In the genomic region with DNA sequence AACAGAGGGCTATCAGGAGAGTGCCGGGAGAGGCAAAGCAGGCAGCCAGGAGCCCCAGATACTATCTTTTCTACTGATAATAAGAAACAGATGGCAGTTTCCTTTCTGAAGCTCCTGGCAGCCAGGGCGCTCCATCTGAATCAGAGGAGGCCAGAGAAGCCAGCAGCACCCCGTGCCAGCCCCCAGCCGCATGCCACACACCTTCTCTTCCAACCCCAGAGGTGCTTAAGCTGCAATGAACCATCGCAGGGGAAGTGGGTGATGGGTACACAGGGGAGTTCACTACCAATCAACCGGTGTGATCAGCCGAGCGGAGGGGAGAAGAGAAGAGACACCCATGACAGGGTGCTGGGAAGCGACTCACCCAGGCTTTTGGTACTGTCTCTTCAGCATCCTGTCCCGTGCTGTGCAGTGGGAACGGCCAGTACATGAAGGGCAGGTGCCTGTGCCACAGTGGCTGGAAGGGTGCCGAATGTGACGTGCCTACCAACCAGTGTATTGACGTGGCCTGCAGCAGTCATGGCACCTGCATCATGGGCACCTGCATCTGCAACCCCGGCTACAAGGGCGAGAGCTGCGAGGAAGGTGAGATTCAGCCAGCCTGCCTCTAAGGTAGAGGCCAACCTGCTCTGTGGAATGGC, we compare ENCODE assay signal across 10 mouse cellular contexts.
DNase-seq lines count a peak whose midpoint lies in the region; ATAC-seq and TF ChIP-seq lines count a peak whose summit lies in the region.
"Had no signal": no experiment of that assay in that cellular context is flagged by ENCODE, and none has a peak within 500 bp of the region (broad histone marks: within the 10 kb centered on the region; RNA-seq: fewer than 3 reads in every experiment).

No protein-coding gene starts in this region.

- peaks cover 24% of the 10 kb centered on the region for H3K4me1 ChIP-seq in kidney, embryonic 16.5 days (ENCODE audit: insufficient read depth, low read length)
- H3K4me1 ChIP-seq in G1E (ENCODE audit: insufficient read depth, low read depth, low read length), result peaks cover 17% of the 10 kb centered on the region
- peaks cover 24% of the 10 kb centered on the region for H3K4me1 ChIP-seq in forebrain, embryonic 13.5 days

- no peak for TF ChIP-seq CTCF in G1E (IDR thresholded peaks at IDR 0.05; ENCODE audit: low read depth, low read length)

- 84% methylated on average over 17 of the region's 17 CpGs for WGBS in kidney, embryonic 16.5 days
- WGBS in forebrain, embryonic 13.5 days, result 81% methylated on average over 17 of the region's 17 CpGs

- H3K4me3 ChIP-seq in kidney, embryonic 16.5 days (ENCODE audit: low read length), result no peak overlapping the region
- peak overlapping the region; percentile 49; the same call in 1 of the 2 replicates for H3K4me3 ChIP-seq in G1E (ENCODE audit: low read depth, low read length)
- H3K4me3 ChIP-seq in forebrain, embryonic 13.5 days, result no peak overlapping the region

- H3K27me3 ChIP-seq in kidney, embryonic 16.5 days (ENCODE audit: insufficient read depth, low read length), result no peaks in the 10 kb centered on the region
- H3K27me3 ChIP-seq in G1E (ENCODE audit: insufficient read depth, low read length), result no peaks in the 10 kb centered on the region
- H3K27me3 ChIP-seq in forebrain, embryonic 13.5 days, result no peaks in the 10 kb centered on the region

- peaks cover 7% of the 10 kb centered on the region; the same call in 1 of the 2 replicates for H3K36me3 ChIP-seq in kidney, embryonic 16.5 days (ENCODE audit: insufficient read depth, low read length)
- no peaks in the 10 kb centered on the region for H3K36me3 ChIP-seq in G1E (replicated peaks)
- H3K36me3 ChIP-seq in forebrain, embryonic 13.5 days (ENCODE audit: poor library complexity, severe bottlenecking), result peaks cover 48% of the 10 kb centered on the region

- H3K4me2 ChIP-seq in kidney, embryonic 16.5 days (replicated peaks; ENCODE audit: low read depth, low read length), result no peak overlapping the region
- H3K4me2 ChIP-seq in forebrain, embryonic 13.5 days, result no peak overlapping the region

- peak overlapping the region; percentile 73; the same call in 1 of the 2 replicates for H3K27ac ChIP-seq in kidney, embryonic 16.5 days (ENCODE audit: low read length)
- H3K27ac ChIP-seq in forebrain, embryonic 13.5 days, result peak overlapping the region; percentile 65

- H3K9me3 ChIP-seq in kidney, embryonic 16.5 days (ENCODE audit: low read length), result peaks cover 7% of the 10 kb centered on the region; the same call in 1 of the 2 replicates
- peaks cover 43% of the 10 kb centered on the region for H3K9me3 ChIP-seq in G1E (replicated peaks)
- no peaks in the 10 kb centered on the region; the same call in 1 of the 2 replicates for H3K9me3 ChIP-seq in forebrain, embryonic 13.5 days (replicated peaks)

- DNase-seq in kidney, postnatal 4 days, result no peak
- no peak for DNase-seq in G1E (ENCODE audit: low spot score)
- peak; percentile 47 for DNase-seq in cerebellum, adult 11-12 months
- DNase-seq in urinary bladder, postnatal 14 days (ENCODE audit: low spot score), result no peak
- no peak for DNase-seq in heart, adult 8-10 months (ENCODE audit: low spot score)
- DNase-seq in spleen, adult 18-20 months, result no peak
- DNase-seq: heart, postnatal 4 days; thymus, adult 18-20 months had no signal

- no peak overlapping the region for H3K9ac ChIP-seq in kidney, embryonic 16.5 days (replicated peaks; ENCODE audit: low read length)
- no peak overlapping the region for H3K9ac ChIP-seq in forebrain, embryonic 13.5 days

- ATAC-seq in kidney, embryonic 16.5 days (ENCODE audit: low FRiP score, low TSS enrichment), result no peak
- ATAC-seq in G1E (ENCODE audit: extremely low read depth, insufficient number of reproducible peaks, low FRiP score, poor library complexity, severe bottlenecking), result no peak; the same call in 1 of the 2 replicates
- ATAC-seq in forebrain, embryonic 13.5 days, result peak; percentile 53
